ENCODE assay signal across 28 mouse cellular contexts in the genomic region with DNA sequence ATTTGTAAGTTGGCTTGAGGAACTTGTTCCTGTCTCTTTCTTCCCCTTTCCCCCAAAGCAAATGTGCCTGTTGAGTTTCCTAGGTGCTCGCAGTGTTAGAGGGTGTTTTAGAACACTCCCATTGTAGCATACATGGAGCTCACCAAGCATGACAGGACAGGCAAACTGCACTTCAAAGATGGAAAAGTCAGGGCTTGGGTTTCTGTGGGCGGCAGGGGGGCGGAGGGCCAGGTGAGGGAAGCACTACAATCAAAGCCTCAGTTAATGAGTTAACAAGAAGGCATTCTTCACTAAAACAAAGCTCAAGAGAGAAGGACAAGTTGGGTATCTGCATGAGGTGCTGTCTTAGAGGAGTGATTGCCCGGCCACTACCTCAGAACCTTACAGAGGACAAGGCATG. TPM values are rescaled to one million over a fixed set of nuclear protein-coding genes. Genes with fewer than 3 reads are reported as not detected.
DNase-seq lines count a peak whose midpoint lies in the region; ATAC-seq and TF ChIP-seq lines count a peak whose summit lies in the region.
"Had no signal": no experiment of that assay in that cellular context is flagged by ENCODE, and none has a peak within 500 bp of the region (broad histone marks: within the 10 kb centered on the region; RNA-seq: fewer than 3 reads in every experiment).

No protein-coding gene starts in this region.

- WGBS in kidney, embryonic 15.5 days, result 58% methylated on average over 4 of the region's 4 CpGs

- ATAC-seq in kidney, embryonic 15.5 days (replicated peaks; ENCODE audit: low FRiP score), result 0 out of 2 replicates have a peak, but pooled peaks have one; percentile 38
- no peak for ATAC-seq in granulocyte monocyte progenitor cell, adult 5-6 weeks (replicated peaks; ENCODE audit: poor library complexity, severe bottlenecking)
- ATAC-seq: forebrain, embryonic 13.5 days; midbrain, embryonic 15.5 days had no signal

- TF ChIP-seq CTCF in layer of hippocampus, adult 2 months (conservative IDR thresholded peaks at IDR 0.05), result no peak
- no peak for TF ChIP-seq CTCF in ES-Bruce4 (IDR thresholded peaks at IDR 0.05; ENCODE audit: low read depth, low read length)

- no peak overlapping the region for H3K4me2 ChIP-seq in kidney, embryonic 15.5 days
- H3K4me2 ChIP-seq: embryonic facial prominence, embryonic 15.5 days; forebrain, embryonic 13.5 days; hindbrain, embryonic 13.5 days; limb, embryonic 12.5 days; lung, embryonic 15.5 days; midbrain, embryonic 15.5 days had no signal

- no peak overlapping the region for H3K9ac ChIP-seq in kidney, embryonic 15.5 days
- H3K9ac ChIP-seq in ES-Bruce4 (ENCODE audit: low read depth, poor library complexity, severe bottlenecking), result no peak overlapping the region
- H3K9ac ChIP-seq: embryonic facial prominence, embryonic 15.5 days; forebrain, embryonic 13.5 days; hindbrain, embryonic 13.5 days; limb, embryonic 12.5 days; liver, embryonic 14.5 days; lung, embryonic 15.5 days; midbrain, embryonic 15.5 days had no signal

- H3K27ac ChIP-seq in kidney, embryonic 15.5 days, result 0 out of 2 replicates have a peak overlapping the region, but pooled peaks have one; percentile 3
- H3K27ac ChIP-seq in layer of hippocampus, adult 2 months, result 0 out of 2 replicates have a peak overlapping the region, but pooled peaks have one; percentile 28
- H3K27ac ChIP-seq in ES-Bruce4 (ENCODE audit: insufficient read depth, low read length), result peak overlapping the region; percentile 15; the same call in 1 of the 2 replicates
- H3K27ac ChIP-seq: embryonic facial prominence, embryonic 10.5 days; embryonic facial prominence, embryonic 15.5 days; forebrain, embryonic 13.5 days; heart, embryonic 10.5 days; hindbrain, embryonic 13.5 days; limb, embryonic 12.5 days; liver, embryonic 14.5 days; lung, embryonic 15.5 days; midbrain, embryonic 10.5 days; midbrain, embryonic 15.5 days had no signal

- DNase-seq in kidney, postnatal 25 days, result no peak
- no peak for DNase-seq in layer of hippocampus, adult 2 months (ENCODE audit: low spot score in 2 of 2)
- no peak for DNase-seq in layer of hippocampus, adult 9-11 months
- peak; percentile 17 to 34 for DNase-seq in kidney, postnatal 36 days
- DNase-seq: adrenal gland, postnatal 10 days; B cell, adult 2 months; cerebellum, adult 8-10 months; cerebellum, postnatal 25 days; gastrocnemius, postnatal 14 days; heart, adult 11 months; heart, postnatal 4 days; right cerebral cortex, postnatal 25 days; thymus, adult 2 months; thymus, postnatal 36 days had no signal

- H3K36me3 ChIP-seq in kidney, embryonic 15.5 days, result peaks cover 48% of the 10 kb centered on the region
- H3K36me3 ChIP-seq in ES-Bruce4 (ENCODE audit: control insufficient read depth, insufficient read depth, low read length, poor library complexity, severe bottlenecking), result peaks cover 57% of the 10 kb centered on the region

- H3K4me1 ChIP-seq in kidney, embryonic 15.5 days, result peaks cover 49% of the 10 kb centered on the region
- peaks cover 9% of the 10 kb centered on the region for H3K4me1 ChIP-seq in ES-Bruce4 (ENCODE audit: control insufficient read depth, insufficient read depth, low read length)

- no peaks in the 10 kb centered on the region for H3K9me3 ChIP-seq in kidney, embryonic 15.5 days (replicated peaks)
- H3K9me3 ChIP-seq in ES-Bruce4 (replicated peaks; ENCODE audit: control insufficient read depth, insufficient read depth, low read length, poor library complexity, severe bottlenecking), result no peaks in the 10 kb centered on the region
- H3K9me3 ChIP-seq: embryonic facial prominence, embryonic 10.5 days; embryonic facial prominence, embryonic 15.5 days; forebrain, embryonic 13.5 days; G1E; heart, embryonic 10.5 days; hindbrain, embryonic 13.5 days; limb, embryonic 12.5 days; lung, embryonic 15.5 days; midbrain, embryonic 10.5 days; midbrain, embryonic 15.5 days had no signal

- no peaks in the 10 kb centered on the region for H3K27me3 ChIP-seq in kidney, embryonic 15.5 days
- no peaks in the 10 kb centered on the region for H3K27me3 ChIP-seq in ES-Bruce4 (ENCODE audit: control insufficient read depth, insufficient read depth, low read length, poor library complexity, severe bottlenecking)
- H3K27me3 ChIP-seq: embryonic facial prominence, embryonic 15.5 days; forebrain, embryonic 13.5 days; hindbrain, embryonic 13.5 days; limb, embryonic 12.5 days; lung, embryonic 15.5 days; midbrain, embryonic 15.5 days had no signal

- TF ChIP-seq EP300 in ES-Bruce4 (IDR thresholded peaks at IDR 0.05; ENCODE audit: insufficient read depth, low read depth, low read length), result no peak

- no peak for TF ChIP-seq POLR2A in ES-Bruce4 (IDR thresholded peaks at IDR 0.05; ENCODE audit: insufficient read depth, low read length)

- no peak overlapping the region for H3K4me3 ChIP-seq in kidney, embryonic 15.5 days (replicated peaks)
- no peak overlapping the region for H3K4me3 ChIP-seq in layer of hippocampus, adult 2 months
- H3K4me3 ChIP-seq in ES-Bruce4 (ENCODE audit: low read depth, low read length), result no peak overlapping the region
- H3K4me3 ChIP-seq: embryonic facial prominence, embryonic 10.5 days; embryonic facial prominence, embryonic 15.5 days; forebrain, embryonic 13.5 days; heart, embryonic 10.5 days; hindbrain, embryonic 13.5 days; limb, embryonic 12.5 days; lung, embryonic 15.5 days; midbrain, embryonic 10.5 days; midbrain, embryonic 15.5 days had no signal

RNA-seq across cellular contexts. Expression of a gene that starts 56.2 kb away (rescaled TPM):
- 93.3 and 101 TPM in 2 replicates for polyA plus RNA-seq in kidney, embryonic 15.5 days (2015; fragmentation: Nextera tagmentation; extraction: Ambion mirVana)
- 100 to 1,000 TPM; 122 to 125 TPM for total RNA-seq in layer of hippocampus, adult 2 months (2021)
- 111 and 125 TPM in 2 replicates for polyA plus RNA-seq in ES-Bruce4 (2011; ENCODE audit: insufficient read depth, insufficient read length, low read depth, missing spikeins)
- 46.9 and 56.5 TPM in 2 replicates for total RNA-seq in granulocyte monocyte progenitor cell, adult 5-6 weeks (2014; fragmentation: Nextera tagmentation)
- total RNA-seq in granulocyte monocyte progenitor cell, adult 5-6 weeks (2017), result 40.2 and 43.3 TPM in 2 replicates

Comparison
In these comparisons a context has a peak if more than half of its experiments do, and no peak if none do; other contexts are left out.
1. DNase-seq: peak in kidney, postnatal 36 days (2 of 2); none in kidney, postnatal 25 days (0 of 2), layer of hippocampus, adult 2 months (0 of 2) and layer of hippocampus, adult 9-11 months (single experiment).
2. Peak in every context shown above with its lines, with median percentiles within 50 percentile points of each other: H3K27ac ChIP-seq.